Mouse (Mus musculus) liver, embryonic 15.5 days (tissue): ENCODE measurements around the gene Map2k4. TPM values are rescaled to one million over a fixed set of nuclear protein-coding genes. Genes with fewer than 3 reads are reported as not detected.

ENCODE experiments used
- ATAC-seq: fragments of 200-750 bp; cut with Nextera tagmentation; 2 replicates; pipeline ENCODE4 v1.8.0; 2017; ENCODE audit warnings: moderate number of reproducible peaks, mild to moderate bottlenecking, moderate library complexity; ENCODE audit not compliant: insufficient read depth
- H3K27ac ChIP-seq: fragments of 300-500 bp; sonication (generic); replicated peaks from 2 replicates; pipeline ENCODE4 v1.5.1; 2015; ENCODE audit warnings: mild to moderate bottlenecking, inconsistent platforms
- H3K27me3 ChIP-seq: fragments of 300-500 bp; sonication (generic); 2 replicates; pipeline ENCODE4 v1.6.1; 2015; ENCODE audit warnings: mild to moderate bottlenecking, inconsistent platforms
- H3K36me3 ChIP-seq: fragments of 300-500 bp; sonication (generic); replicated peaks from 2 replicates; pipeline ENCODE4 v1.6.1; 2015; ENCODE audit warnings: moderate library complexity, mild to moderate bottlenecking, inconsistent platforms
- H3K4me1 ChIP-seq: fragments of 300-500 bp; sonication (generic); replicated peaks from 2 replicates; pipeline ENCODE4 v1.6.1; 2015; ENCODE audit warnings: inconsistent platforms
- H3K4me2 ChIP-seq: fragments of 300-500 bp; sonication (generic); 2 replicates; pipeline ENCODE4 v1.6.1; 2015; ENCODE audit warnings: moderate library complexity, mild to moderate bottlenecking, inconsistent platforms
- H3K4me3 ChIP-seq: fragments of 300-500 bp; sonication (generic); replicated peaks from 2 replicates; pipeline ENCODE4 v1.5.1; 2015; ENCODE audit warnings: mild to moderate bottlenecking, inconsistent platforms
- H3K9ac ChIP-seq: fragments of 300-500 bp; sonication (generic); 2 replicates; pipeline ENCODE4 v1.6.1; 2015; ENCODE audit warnings: moderate library complexity, mild to moderate bottlenecking, inconsistent platforms
- H3K9me3 ChIP-seq: fragments of 300-500 bp; sonication (generic); replicated peaks from 2 replicates; pipeline ENCODE4 v1.6.1; 2016; ENCODE audit warnings: inconsistent platforms
- WGBS: fragments of 180-500 bp; shearing (Covaris S2); methylation state at CpG from one replicate; pipeline ENCODE4 v1.1.7; 2015; ENCODE audit warnings: mixed read lengths; ENCODE audit not compliant: insufficient replicate concordance; 5-methylcytosine and 5-hydroxymethylcytosine counted together
- polyA plus RNA-seq: library from polyadenylated mRNA; unstranded; fragments of >200 nt; fragmentation: Nextera tagmentation; extraction: Ambion mirVana; gene quantifications from 2 replicates; pipeline ENCODE4 v1.2.1, GENCODE M21; 2015

Gene Map2k4
- 32.1 and 33.3 TPM in 2 replicates for polyA plus RNA-seq

- Histone ChIP-seq H3K4me2 (peak within 1 kb of the TSS; percentile 84), H3K4me1 (peaks cover 48% of the 10 kb centered on the region), H3K27ac (peak within 1 kb of the TSS; percentile 91), H3K27me3 (no peaks in the 10 kb centered on the region), H3K36me3 (0 out of 2 replicates have a peak, but pooled peaks cover 7% of the 10 kb centered on the region), H3K4me3 (peak within 1 kb of the TSS; percentile 98), H3K9ac (peak within 1 kb of the TSS; percentile 97), H3K9me3 (no peaks in the 10 kb centered on the region)
- WGBS = under 1% methylated on average over 36 of the region's 36 CpGs
- peak; percentile 97 for ATAC-seq
These were observed at the start of gene Map2k4 for GRCm38 (mm10) chr11:65788154-65788553. Map2k4 (minus strand) TSS chr11:65788297.

DNA sequence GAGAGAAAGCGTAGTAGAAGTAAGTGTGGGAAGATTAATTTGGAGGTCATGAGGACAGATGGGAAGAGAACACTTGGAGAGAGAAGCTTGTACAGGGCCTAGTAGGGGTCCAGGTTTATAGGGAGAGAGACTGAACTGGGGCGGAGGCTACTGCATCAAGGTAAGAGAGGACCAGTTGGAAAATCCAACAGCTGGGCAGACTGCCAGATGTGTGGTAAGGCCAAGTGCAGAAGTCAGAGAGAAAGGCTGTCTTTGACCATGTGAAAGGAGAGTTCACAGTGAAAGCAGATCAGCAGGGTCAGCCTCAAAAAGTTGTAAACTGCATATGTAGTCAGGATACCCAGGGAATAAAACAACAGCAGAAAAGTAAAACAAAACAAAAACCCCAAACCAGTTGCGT is 36.5 kb upstream of the Map2k4 start:
- Histone ChIP-seq H3K4me2 (no peak overlapping the region), H3K4me3 (no peak overlapping the region), H3K27ac (no peak overlapping the region), H3K9me3 (no peaks in the 10 kb centered on the region), H3K9ac (no peak overlapping the region), H3K27me3 (no peaks in the 10 kb centered on the region), H3K4me1 (no peaks in the 10 kb centered on the region), H3K36me3 (peaks cover 58% of the 10 kb centered on the region)
- ATAC-seq = no peak
- 83% methylated on average over 3 of the region's 3 CpGs for WGBS

- Histone ChIP-seq H3K4me3 (no peak overlapping the region), H3K9ac (no peak overlapping the region), H3K36me3 (peaks cover 58% of the 10 kb centered on the region), H3K27ac (no peak overlapping the region), H3K27me3 (no peaks in the 10 kb centered on the region), H3K9me3 (no peaks in the 10 kb centered on the region), H3K4me2 (no peak overlapping the region), H3K4me1 (no peaks in the 10 kb centered on the region)
- ATAC-seq = no peak
- WGBS = 26% methylated on average over 7 of the region's 7 CpGs
These were observed 32.8 kb upstream of the Map2k4 start for GRCm38 (mm10) chr11:65820877-65821276.

- H3K4me1 ChIP-seq = no peaks in the 10 kb centered on the region
- no peak overlapping the region for H3K4me3 ChIP-seq
- no peak overlapping the region for H3K9ac ChIP-seq
- H3K27ac ChIP-seq = no peak overlapping the region
- no peaks in the 10 kb centered on the region for H3K27me3 ChIP-seq
- H3K4me2 ChIP-seq = no peak overlapping the region
- no peak for ATAC-seq
- WGBS = 73% methylated on average over 5 of the region's 5 CpGs
- no peaks in the 10 kb centered on the region for H3K9me3 ChIP-seq
- H3K36me3 ChIP-seq = peaks cover 64% of the 10 kb centered on the region
These were observed 32.2 kb upstream of the Map2k4 start for GRCm38 (mm10) chr11:65820280-65820679.

- Histone ChIP-seq H3K4me1 (no peaks in the 10 kb centered on the region), H3K36me3 (peaks cover 65% of the 10 kb centered on the region), H3K27ac (no peak overlapping the region), H3K9ac (no peak overlapping the region), H3K27me3 (no peaks in the 10 kb centered on the region), H3K4me2 (no peak overlapping the region), H3K9me3 (no peaks in the 10 kb centered on the region), H3K4me3 (no peak overlapping the region)
- 58% methylated on average over 1 of the region's 1 CpGs for WGBS
- ATAC-seq = no peak
These were observed 30.1 kb upstream of the Map2k4 start for GRCm38 (mm10) chr11:65818193-65818592.

DNA sequence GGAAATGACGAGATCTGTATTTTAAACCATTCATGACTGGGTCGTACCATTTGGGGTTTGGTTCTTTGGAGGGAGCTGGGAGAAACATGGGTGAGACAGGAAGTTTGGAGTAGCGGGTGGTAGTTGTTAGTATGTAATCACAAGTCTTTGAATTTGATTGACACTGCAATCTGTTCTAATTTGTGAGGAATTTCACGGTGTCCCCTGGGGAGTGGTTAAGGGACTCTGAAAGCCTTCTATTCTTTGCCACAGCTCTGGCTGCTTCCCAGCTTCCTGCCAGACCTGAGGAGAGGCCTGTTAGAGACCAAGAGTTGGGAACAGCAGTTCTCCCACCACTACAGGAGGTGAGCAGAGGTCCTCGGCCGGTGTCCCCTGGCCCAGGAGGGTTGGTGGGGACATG is 28.1 kb upstream of the Map2k4 start:
- Histone ChIP-seq H3K36me3 (peaks cover 45% of the 10 kb centered on the region), H3K9ac (no peak overlapping the region), H3K4me3 (no peak overlapping the region), H3K4me1 (no peaks in the 10 kb centered on the region), H3K9me3 (no peaks in the 10 kb centered on the region), H3K4me2 (no peak overlapping the region), H3K27ac (no peak overlapping the region), H3K27me3 (no peaks in the 10 kb centered on the region)
- no peak for ATAC-seq
- WGBS = 77% methylated on average over 6 of the region's 6 CpGs

DNA sequence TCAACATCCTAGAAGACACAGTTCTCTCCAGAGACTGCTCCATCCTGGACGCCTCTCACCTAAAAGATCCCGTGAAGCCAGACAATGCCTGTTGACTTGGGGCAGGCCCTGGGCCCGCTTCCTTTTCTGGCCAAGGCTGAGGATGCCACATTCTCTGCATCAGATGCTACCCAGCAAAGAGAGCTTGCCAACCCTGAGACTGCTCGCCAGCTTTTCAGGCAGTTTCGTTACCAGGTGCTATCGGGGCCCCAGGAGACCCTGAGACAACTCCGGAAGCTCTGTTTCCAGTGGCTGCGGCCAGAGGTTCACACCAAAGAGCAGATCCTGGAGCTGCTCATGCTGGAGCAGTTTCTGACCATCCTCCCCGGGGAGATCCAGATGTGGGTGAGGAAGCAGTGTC is 26.3 kb upstream of the Map2k4 start:
- no peak for ATAC-seq
- Histone ChIP-seq H3K9me3 (no peaks in the 10 kb centered on the region), H3K4me3 (no peak overlapping the region), H3K4me2 (no peak overlapping the region), H3K27ac (no peak overlapping the region), H3K36me3 (peaks cover 42% of the 10 kb centered on the region), H3K27me3 (no peaks in the 10 kb centered on the region), H3K4me1 (no peaks in the 10 kb centered on the region), H3K9ac (no peak overlapping the region)
- 85% methylated on average over 9 of the region's 9 CpGs for WGBS

DNA sequence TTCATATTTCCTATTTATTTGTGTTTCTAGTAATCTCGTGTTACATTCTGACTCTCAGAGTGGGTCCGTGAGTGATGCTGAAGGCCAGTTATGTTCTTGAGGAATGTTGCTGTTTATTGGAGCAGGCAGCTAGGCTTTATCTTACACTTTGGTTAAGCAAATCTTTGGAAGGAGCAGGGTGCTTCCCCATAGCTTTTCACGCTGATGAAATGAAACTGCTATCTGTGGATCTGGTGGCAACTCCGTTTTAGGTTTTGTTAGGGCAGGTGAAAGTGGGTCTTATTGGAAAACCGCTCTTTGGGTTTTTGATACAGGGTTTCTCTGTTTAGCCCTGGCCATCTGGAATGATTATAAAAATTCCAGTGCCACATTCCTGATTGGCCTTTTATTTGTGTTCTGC is 24.0 kb upstream of the Map2k4 start:
- Histone ChIP-seq H3K4me2 (no peak overlapping the region), H3K4me1 (peaks cover 17% of the 10 kb centered on the region), H3K36me3 (peaks cover 32% of the 10 kb centered on the region), H3K4me3 (no peak overlapping the region), H3K27me3 (no peaks in the 10 kb centered on the region), H3K27ac (no peak overlapping the region), H3K9me3 (no peaks in the 10 kb centered on the region), H3K9ac (no peak overlapping the region)
- 63% methylated on average over 5 of the region's 5 CpGs for WGBS
- no peak for ATAC-seq

DNA sequence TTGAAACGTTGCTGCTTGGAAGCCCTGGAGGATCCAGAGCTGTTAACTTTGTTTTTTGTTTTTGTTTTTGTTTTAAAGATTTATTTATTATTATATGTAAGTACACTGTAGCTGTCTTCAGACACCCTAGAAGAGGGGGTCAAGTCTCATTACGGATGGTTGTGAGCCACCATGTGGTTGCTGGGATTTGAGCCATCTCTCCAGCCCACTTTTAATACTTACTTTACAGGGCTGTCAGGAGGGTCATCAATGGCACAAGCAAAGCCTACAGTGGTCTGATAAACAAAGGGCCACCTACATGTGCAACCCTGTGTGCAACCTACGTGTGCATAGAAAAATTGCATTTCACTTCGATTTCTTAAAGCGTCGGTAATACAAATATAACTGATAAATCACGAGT is 19.5 kb upstream of the Map2k4 start:
- Histone ChIP-seq H3K4me1 (peaks cover 24% of the 10 kb centered on the region), H3K9me3 (no peaks in the 10 kb centered on the region), H3K27me3 (no peaks in the 10 kb centered on the region), H3K27ac (peak overlapping the region; percentile 97), H3K4me3 (peak overlapping the region; percentile 76), H3K9ac (peak overlapping the region; percentile 84), H3K4me2 (peak overlapping the region; percentile 92), H3K36me3 (no peaks in the 10 kb centered on the region)
- 37% methylated on average over 7 of the region's 7 CpGs for WGBS
- no peak for ATAC-seq

- no peaks in the 10 kb centered on the region for H3K27me3 ChIP-seq
- H3K9ac ChIP-seq = peak within 1 kb of the TSS; percentile 84
- peak within 1 kb of the TSS; percentile 97 for H3K27ac ChIP-seq
- H3K4me2 ChIP-seq = peak within 1 kb of the TSS; percentile 92
- no peaks in the 10 kb centered on the region for H3K36me3 ChIP-seq
- H3K9me3 ChIP-seq = no peaks in the 10 kb centered on the region
- peak; percentile 97 for ATAC-seq
- WGBS = under 1% methylated on average over 58 of the region's 58 CpGs
- H3K4me1 ChIP-seq = peaks cover 24% of the 10 kb centered on the region
- H3K4me3 ChIP-seq = peak within 1 kb of the TSS; percentile 76
These were observed 18.9 kb upstream of the Map2k4 start, which contains the start of gene Zkscan6 for GRCm38 (mm10) chr11:65806909-65807504. Zkscan6 (plus strand) TSS chr11:65807175.

DNA sequence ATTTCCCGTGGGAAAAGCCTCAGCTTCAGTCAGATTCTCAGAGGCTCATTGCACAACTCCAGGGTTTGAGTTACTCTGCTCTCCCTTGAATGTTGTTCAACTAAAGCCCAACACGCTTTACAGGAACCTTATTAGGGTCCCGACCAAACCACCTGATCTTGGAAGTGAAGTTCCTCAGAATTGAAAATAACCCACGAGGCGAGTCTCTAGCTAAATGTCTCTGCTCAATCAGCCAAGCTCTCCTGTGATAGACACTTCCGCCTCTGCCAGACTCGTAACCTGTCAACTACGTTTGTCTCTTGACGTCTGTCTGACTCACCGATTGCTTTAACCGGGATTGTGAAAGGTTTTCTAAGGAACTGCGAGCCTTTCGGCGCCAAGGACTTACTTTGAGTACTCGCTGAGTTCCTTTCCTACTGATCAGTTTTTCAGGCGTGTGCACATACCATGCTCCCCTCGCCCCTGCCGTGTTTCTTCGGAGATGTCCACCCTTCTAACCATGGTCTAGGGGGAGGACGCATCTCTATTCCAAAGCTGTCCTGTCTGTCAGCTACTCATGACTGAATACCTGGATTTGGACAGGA is 18.3 kb upstream of the Map2k4 start:
- peak overlapping the region; percentile 76 for H3K4me3 ChIP-seq
- H3K27me3 ChIP-seq = no peaks in the 10 kb centered on the region
- peak; percentile 49 for ATAC-seq
- 1% methylated on average over 20 of the region's 20 CpGs for WGBS
- peaks cover 24% of the 10 kb centered on the region for H3K4me1 ChIP-seq
- H3K9ac ChIP-seq = peak overlapping the region; percentile 76
- peak overlapping the region; percentile 97 for H3K27ac ChIP-seq
- H3K36me3 ChIP-seq = no peaks in the 10 kb centered on the region
- H3K4me2 ChIP-seq = peak overlapping the region; percentile 92
- no peaks in the 10 kb centered on the region for H3K9me3 ChIP-seq
